Mouse (Mus musculus) CH12.LX (cell line): ENCODE measurements around the gene Rrp36. TPM values are rescaled to one million over a fixed set of nuclear protein-coding genes. Genes with fewer than 3 reads are reported as not detected.

Experiments
- DNase-seq: peaks from one replicate; pipeline ENCODE4 v3.0.0-alpha.2; 2013; ENCODE audit errors: extremely low read depth
- H3K27ac ChIP-seq: 2 replicates; pipeline ENCODE4 v1.5.1; 2012; ENCODE audit warnings: low read depth, mild to moderate bottlenecking, control low read depth, moderate library complexity; ENCODE audit not compliant: insufficient read depth
- H3K27me3 ChIP-seq: replicated peaks from 2 replicates; pipeline ENCODE3; 2012; ENCODE audit warnings: inconsistent platforms
- H3K36me3 ChIP-seq, 2 experiments: replicated peaks in 1 of 2; 2 replicates each; pipeline versions ENCODE3 to v1.6.1; 2012; ENCODE audit warnings: inconsistent platforms in 1 of 2, low read length in 1 of 2, mild to moderate bottlenecking in 1 of 2, mixed read lengths in 1 of 2, moderate library complexity in 1 of 2; ENCODE audit not compliant: control insufficient read depth in 1 of 2, insufficient read depth in 1 of 2
- H3K4me1 ChIP-seq, 2 experiments: 2 replicates each; pipeline ENCODE4 v1.6.1; 2012; ENCODE audit warnings: inconsistent platforms in 1 of 2, moderate library complexity in 1 of 2; ENCODE audit not compliant: insufficient read depth in 2 of 2, control insufficient read depth in 1 of 2
- H3K4me2 ChIP-seq: 2 replicates; pipeline ENCODE4 v1.6.1; 2012; ENCODE audit warnings: low read depth, mild to moderate bottlenecking, control low read depth; ENCODE audit not compliant: poor library complexity, insufficient read depth, severe bottlenecking
- H3K4me3 ChIP-seq, 3 experiments: fragments of 150-350 bp in 1 of 3; sonication (generic) in 1 of 3; replicated peaks in 1 of 3; 2 replicates each; pipeline versions ENCODE3 to v1.5.1; 2011 to 2012; ENCODE audit warnings: low read depth in 2 of 3, low read length in 2 of 3, mild to moderate bottlenecking in 2 of 3, moderate library complexity in 2 of 3, control low read depth in 1 of 3, improper control_type of control experiment in 1 of 3, inconsistent platforms in 1 of 3, mixed read lengths in 1 of 3; ENCODE audit not compliant: poor library complexity in 1 of 3
- H3K79me2 ChIP-seq: replicated peaks from 2 replicates; pipeline ENCODE4 v1.6.1; 2012; ENCODE audit warnings: mild to moderate bottlenecking, moderate library complexity; ENCODE audit not compliant: control insufficient read depth, poor library complexity, insufficient read depth, severe bottlenecking; ENCODE audit errors: extremely low read depth
- H3K9ac ChIP-seq: 2 replicates; pipeline ENCODE4 v1.6.1; 2012; ENCODE audit warnings: low read depth, mild to moderate bottlenecking, control low read depth, moderate library complexity; ENCODE audit not compliant: insufficient read depth
- H3K9me3 ChIP-seq: replicated peaks from 2 replicates; pipeline ENCODE3; 2012; ENCODE audit warnings: low read length, inconsistent platforms, mixed read lengths
- BHLHE40 ChIP-seq: IDR thresholded peaks from 2 replicates; pipeline ENCODE4 v1.6.1; 2011; ENCODE audit warnings: mild to moderate bottlenecking, low read depth, low read length, improper control_type of control experiment
- CHD1 ChIP-seq: IDR thresholded peaks from 2 replicates; pipeline ENCODE4 v1.6.1; 2012; ENCODE audit warnings: low read depth, low read length, improper control_type of control experiment, inconsistent platforms
- EP300 ChIP-seq: IDR thresholded peaks from 2 replicates; pipeline ENCODE4 v1.6.1; 2011; ENCODE audit warnings: low read length, improper control_type of control experiment
- ETS1 ChIP-seq: conservative IDR thresholded peaks from 2 replicates; pipeline ENCODE4 v1.6.1; 2012; ENCODE audit warnings: low read depth, mild to moderate bottlenecking, inconsistent platforms, low read length, improper control_type of control experiment, moderate library complexity
- GABPA ChIP-seq: IDR thresholded peaks from 2 replicates; pipeline ENCODE4 v1.6.1; 2012; ENCODE audit warnings: low read depth, low read length, improper control_type of control experiment, inconsistent platforms; ENCODE audit not compliant: insufficient replicate concordance
- JUN ChIP-seq: IDR thresholded peaks from 2 replicates; pipeline ENCODE4 v1.6.1; 2011; ENCODE audit warnings: low read depth, mild to moderate bottlenecking, low read length, improper control_type of control experiment, moderate library complexity; ENCODE audit not compliant: insufficient read depth
- JUND ChIP-seq: conservative IDR thresholded peaks from 2 replicates; pipeline ENCODE4 v1.6.1; 2011; ENCODE audit warnings: low read depth, low read length, improper control_type of control experiment
- KAT2A ChIP-seq: IDR thresholded peaks from 2 replicates; pipeline ENCODE4 v1.6.1; 2012; ENCODE audit warnings: low read length, improper control_type of control experiment, inconsistent platforms; ENCODE audit not compliant: insufficient replicate concordance
- MAX ChIP-seq: IDR thresholded peaks from 2 replicates; pipeline ENCODE4 v1.6.1; 2011; ENCODE audit warnings: low read length, improper control_type of control experiment
- MYC ChIP-seq: IDR thresholded peaks from 2 replicates; pipeline ENCODE4 v1.6.1; 2011; ENCODE audit warnings: low read depth, mild to moderate bottlenecking, improper control_type of control experiment, low read length
- NELFE ChIP-seq: IDR thresholded peaks from 2 replicates; pipeline ENCODE4 v1.6.1; 2011; ENCODE audit warnings: low read depth, low read length, improper control_type of control experiment
- NRF1 ChIP-seq: IDR thresholded peaks from 2 replicates; pipeline ENCODE4 v1.6.1; 2014; ENCODE audit warnings: low read depth, mild to moderate bottlenecking, inconsistent platforms, low read length, improper control_type of control experiment, moderate library complexity
- POLR2AphosphoS2 ChIP-seq: IDR thresholded peaks from 2 replicates; pipeline ENCODE4 v1.6.1; 2011; ENCODE audit warnings: low read depth, low read length, improper control_type of control experiment
- RAD21 ChIP-seq: IDR thresholded peaks from 2 replicates; pipeline ENCODE4 v1.6.1; 2011; ENCODE audit warnings: low read depth, mild to moderate bottlenecking, low read length, improper control_type of control experiment, moderate library complexity
- RCOR1 ChIP-seq: conservative IDR thresholded peaks from 2 replicates; pipeline ENCODE4 v1.6.1; 2012; ENCODE audit warnings: low read depth, mild to moderate bottlenecking, inconsistent platforms, low read length, improper control_type of control experiment
- SIN3A ChIP-seq: IDR thresholded peaks from 2 replicates; pipeline ENCODE4 v1.6.1; 2012; ENCODE audit warnings: low read length, improper control_type of control experiment, inconsistent platforms
- TBP ChIP-seq: conservative IDR thresholded peaks from 2 replicates; pipeline ENCODE4 v1.6.1; 2011; ENCODE audit warnings: low read depth, low read length, improper control_type of control experiment
- TCF12 ChIP-seq: IDR thresholded peaks from 2 replicates; pipeline ENCODE4 v1.6.1; 2014; ENCODE audit warnings: low read depth, mild to moderate bottlenecking, inconsistent platforms, low read length, improper control_type of control experiment
- USF2 ChIP-seq: conservative IDR thresholded peaks from 2 replicates; pipeline ENCODE4 v1.6.1; 2011; ENCODE audit warnings: low read depth, low read length, improper control_type of control experiment
- ZC3H11A ChIP-seq: IDR thresholded peaks from 2 replicates; pipeline ENCODE4 v1.6.1; 2012; ENCODE audit warnings: low read depth, mild to moderate bottlenecking, inconsistent platforms, low read length, improper control_type of control experiment
- ZKSCAN1 ChIP-seq: IDR thresholded peaks from 2 replicates; pipeline ENCODE4 v1.6.1; 2012; ENCODE audit warnings: low read depth, inconsistent platforms, low read length, improper control_type of control experiment, borderline replicate concordance
- dilution Hi-C: fragments of 300-500 bp; cut with MboI; formaldehyde crosslinking; loops from 2 replicates; pipeline ENCODE4 v1.14.3; 2020; ENCODE audit warnings: low sequenced_read_pairs; ENCODE audit not compliant: extremely low pct_unique_long_range_greater_than_20kb, extremely low pct_ligation_motif_present
- in situ Hi-C: fragments of 300-500 bp; cut with MboI; formaldehyde crosslinking; loops from 3 replicates; pipeline ENCODE4 v1.14.3; 2019; ENCODE audit warnings: low sequenced_read_pairs, low pct_ligation_motif_present, low pct_unique_long_range_greater_than_20kb, mixed read lengths
- polyA plus RNA-seq: library from polyadenylated mRNA; unstranded; fragments of >175 nt; gene quantifications from 2 replicates; pipeline ENCODE4 v1.2.1, GENCODE M21; 2012; ENCODE audit warnings: low read depth; ENCODE audit not compliant: insufficient read length
- total RNA-seq, 2 experiments: library from RNA; depleted of rRNA; stranded (reverse); fragments of 300-350 nt in 1 of 2; fragments of >200 nt in 1 of 2; gene quantifications; 2 replicates each; pipeline ENCODE4 v1.2.3; 2012 to 2014

Rrp36 gene
- total and polyA plus RNA-seq, 3 experiments = 38.1 to 53.6 (median 46.1) TPM

DNA sequence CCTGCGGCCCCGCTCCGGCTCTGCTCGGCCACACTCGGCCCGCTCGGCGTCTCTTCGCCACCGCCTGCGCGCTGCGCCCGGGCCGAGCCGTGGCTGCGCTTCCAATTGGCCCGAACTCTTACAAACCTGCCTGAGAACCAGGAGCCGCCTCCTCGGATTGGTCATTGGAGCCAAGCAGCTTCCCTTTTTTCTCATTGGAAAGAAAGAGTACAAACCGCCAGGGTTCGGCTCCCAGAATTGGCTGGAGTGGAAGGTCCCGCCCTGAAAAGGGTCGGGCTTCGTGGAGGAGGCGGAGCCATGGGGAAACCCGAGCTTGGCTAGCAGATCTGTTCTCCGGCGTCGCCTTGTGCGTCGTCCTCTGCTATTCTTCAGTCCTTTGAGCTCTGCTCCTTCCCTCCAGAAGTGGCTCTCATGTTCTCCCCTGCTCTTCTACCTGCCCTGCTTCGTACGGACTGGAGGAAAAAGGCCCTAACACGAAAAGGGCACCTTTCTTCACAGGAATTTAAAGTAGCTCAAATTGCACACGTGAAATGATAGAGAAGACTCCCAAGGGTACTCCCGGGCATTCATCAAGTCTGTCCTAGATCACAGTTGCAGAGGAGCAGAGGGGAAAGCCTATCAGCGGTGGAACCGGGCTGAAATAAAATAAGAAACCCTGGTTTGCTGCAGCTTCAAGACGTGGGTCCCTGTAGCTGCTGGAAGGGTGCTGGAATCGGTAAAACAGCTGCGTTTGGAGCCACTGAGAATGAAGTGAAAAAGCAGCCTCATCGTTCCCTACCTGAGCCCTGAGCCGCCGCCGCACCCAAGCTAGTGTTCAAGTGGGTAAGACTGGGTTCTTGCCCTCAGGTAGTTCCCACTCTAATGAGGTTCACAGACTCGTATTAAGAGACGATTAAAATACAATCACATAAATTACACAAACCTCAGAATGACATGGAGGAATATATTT is 31.0 kb upstream of the Rrp36 start, which contains the start of gene Ppp2r5d (continued):
- TF ChIP-seq MAX (peak; percentile 56; the same call in 1 of the 2 replicates), KAT2A (no peak), NRF1 (peak; percentile 68)

- TF ChIP-seq ZC3H11A (no peak), ETS1 (no peak), CHD1 (no peak), MYC (no peak), USF2 (no peak), EP300 (no peak), RCOR1 (no peak), SIN3A (no peak), TBP (no peak), ZKSCAN1 (no peak), POLR2AphosphoS2 (no peak), GABPA (no peak), JUN (no peak), RAD21 (no peak), TCF12 (no peak), JUND (no peak), BHLHE40 (no peak), NELFE (no peak)
- TF ChIP-seq, all 38 proteins: peak for 0
- peaks cover 5 to 32% of the 10 kb centered on the region in 2 experiments for H3K36me3 ChIP-seq
- in situ Hi-C loops (no loop called here), dilution Hi-C loops (no loop called here)
- H3K4me1 ChIP-seq = peaks cover 11 to 31% of the 10 kb centered on the region in 2 experiments
- 0 out of 2 replicates have a peak overlapping the region, but pooled peaks have one; percentile 6 for H3K27ac ChIP-seq
- peak overlapping the region; percentile 93 for H3K9ac ChIP-seq
- peak overlapping the region; percentile 80 to 85 (median 82) for H3K4me3 ChIP-seq
- H3K4me2 ChIP-seq = peak overlapping the region; percentile 59
- H3K79me2 ChIP-seq = peaks cover 12% of the 10 kb centered on the region
- peaks cover 5% of the 10 kb centered on the region for H3K9me3 ChIP-seq
- DNase-seq = no peak
- no peaks in the 10 kb centered on the region for H3K27me3 ChIP-seq
Observed at GRCm38 (mm10) chr17:46703971-46704886, 30.1 kb upstream of the Rrp36 start.
